Mouse (Mus musculus): ENCODE measurements around the gene Akap2.

DNA sequence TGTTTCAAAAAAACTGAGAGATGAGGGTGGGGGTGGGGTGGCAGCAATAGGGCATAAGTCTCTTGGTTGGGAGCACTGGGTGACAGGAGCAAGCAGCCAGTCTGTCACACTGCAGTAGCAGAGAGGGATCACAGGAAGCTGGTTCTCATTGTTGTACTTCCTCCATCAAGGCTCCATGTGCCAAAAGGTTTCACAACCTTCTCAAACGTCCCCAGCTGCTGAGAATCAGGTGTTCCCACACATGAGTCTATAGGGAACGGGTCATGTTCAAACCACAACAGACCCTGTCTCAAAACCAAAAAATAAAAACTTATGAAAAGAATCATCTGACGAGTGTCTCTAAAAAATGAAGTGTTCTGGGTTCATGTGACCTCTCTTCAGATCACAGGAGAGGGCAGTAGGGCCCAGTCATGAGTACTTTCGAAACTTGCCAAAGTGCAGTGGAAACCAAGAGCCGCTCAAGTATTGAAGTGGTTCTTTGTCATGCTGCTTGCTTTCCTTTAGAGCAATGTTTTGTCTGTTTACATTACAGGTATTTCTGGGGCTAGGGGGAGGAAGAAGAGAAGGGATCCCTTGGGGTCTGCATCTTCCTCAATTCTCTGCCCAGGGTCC is 213.2 kb downstream of the Akap2 start:
- TF ChIP-seq CTCF (IDR thresholded peaks at IDR 0.05; ENCODE audit: low read depth) (no peak), EP300 (IDR thresholded peaks at IDR 0.05; ENCODE audit: low read depth) (no peak)

Measured in liver, embryonic 14.5 days (tissue).